Mouse (Mus musculus) G1E-ER4 (cell line): Measurements from ENCODE around the gene Azin2. TPM values are rescaled to one million over a fixed set of nuclear protein-coding genes. Genes with fewer than 3 reads are reported as not detected.
A peak's percentile ranks its signal among the peaks of the same experiment; 100 is the strongest.

Source experiments
- GATA1 ChIP-seq: IDR thresholded peaks from one replicate; pipeline ENCODE4 v1.8.0; 2012; ENCODE audit warnings: low read length, inconsistent platforms
- polyA plus RNA-seq: library from polyadenylated mRNA; stranded (reverse); fragments of >175 nt; gene quantifications from 2 replicates; pipeline ENCODE4 v1.2.3, GENCODE M21; 2012

Gene Azin2
- not detected in 2 replicates for polyA plus RNA-seq

DNA sequence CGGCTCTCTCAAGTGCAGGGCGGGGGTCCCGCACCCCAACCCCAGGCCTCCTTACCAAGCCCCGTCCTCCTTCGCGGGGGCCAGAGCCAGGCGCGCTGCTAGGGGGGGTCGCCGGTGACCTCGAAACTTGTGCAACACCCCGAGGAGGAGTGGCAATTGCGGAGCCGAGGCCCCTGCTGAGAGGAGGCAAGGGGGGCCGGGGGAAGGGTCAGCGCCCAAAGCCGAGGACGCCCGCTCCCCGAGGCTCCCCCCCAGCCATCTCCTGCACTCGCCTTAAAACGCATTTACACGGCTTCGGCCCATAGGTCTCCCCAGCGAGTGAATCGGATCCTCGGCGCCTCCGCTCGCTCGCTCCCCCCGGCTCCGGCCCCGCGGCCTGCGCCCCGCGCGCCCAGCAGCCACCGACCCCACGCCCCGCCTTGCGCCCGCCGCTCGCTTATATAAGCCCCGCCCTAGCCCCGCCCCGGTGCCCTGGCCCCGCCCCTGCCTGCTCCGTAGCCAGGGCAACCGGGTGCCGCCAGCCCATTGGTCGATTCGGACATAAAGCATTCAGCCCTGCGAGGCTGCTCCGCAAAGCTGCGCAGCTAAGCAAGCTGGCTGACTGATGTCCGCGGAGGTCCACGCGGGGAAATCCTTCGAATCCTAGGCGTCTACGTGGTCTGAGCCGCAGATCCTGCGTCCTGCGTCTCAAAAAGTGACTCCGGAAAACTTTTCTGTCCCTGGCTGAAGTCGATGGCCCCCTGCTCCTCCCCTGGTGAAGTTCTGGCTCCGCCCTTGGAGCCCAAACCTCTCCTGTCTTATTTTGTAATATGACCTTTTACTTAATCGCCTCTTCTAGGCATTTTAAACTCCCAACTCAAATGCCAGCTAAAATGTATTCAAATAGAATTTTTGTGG is at the start of gene Azin2:
Azin2 (minus strand) TSS at position 414 of the 897 bp plus-strand sequence.
- TF ChIP-seq GATA1: no peak

DNA sequence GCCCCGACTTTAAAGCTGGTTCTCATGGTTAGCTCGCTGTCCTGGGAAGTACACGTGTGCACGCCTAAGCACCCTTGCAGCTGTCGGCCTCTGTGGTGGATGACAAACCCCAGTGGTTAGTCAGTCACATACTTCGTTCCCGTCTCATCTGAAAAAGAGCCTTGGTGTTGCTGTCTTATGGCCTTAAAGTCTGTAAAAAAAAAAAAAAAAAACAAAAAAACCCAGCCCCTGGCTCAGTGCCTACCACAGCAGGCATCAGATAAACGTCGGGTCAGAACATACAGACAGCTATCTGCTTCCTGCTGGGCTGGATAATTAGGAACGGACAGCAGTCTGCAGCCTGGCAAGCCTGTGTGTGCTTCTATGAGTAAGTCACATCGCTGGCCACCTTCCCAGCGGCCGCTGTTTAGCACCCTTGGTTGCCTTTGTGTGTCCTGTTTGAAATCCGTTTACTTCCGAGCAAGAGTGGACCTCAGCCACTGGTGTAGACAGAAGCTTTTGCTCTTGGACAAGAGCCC is 49.4 kb upstream of the Azin2 start:
- TF ChIP-seq GATA1: peak; percentile 53

DNA sequence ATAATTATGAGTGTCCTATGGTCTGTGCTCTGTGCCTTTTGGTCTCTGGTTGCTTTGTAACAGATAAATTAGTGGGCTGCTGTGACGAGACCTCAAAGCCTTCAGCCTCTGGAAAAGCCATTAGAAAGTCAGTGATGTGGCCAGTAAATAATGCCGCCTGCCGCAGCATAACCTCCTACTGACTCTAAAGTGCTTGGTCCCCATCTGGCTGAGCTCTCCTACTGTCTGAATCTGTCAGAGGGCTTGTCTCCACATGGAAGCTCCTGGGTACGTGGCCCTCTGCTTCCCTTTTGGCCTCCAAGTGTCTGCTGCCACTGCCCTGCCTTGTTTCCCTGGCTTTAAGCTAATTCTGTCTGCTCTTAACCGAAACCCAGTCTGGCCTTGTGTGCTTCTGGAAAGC is 47.3 kb upstream of the Azin2 start:
- no peak for TF ChIP-seq GATA1

DNA sequence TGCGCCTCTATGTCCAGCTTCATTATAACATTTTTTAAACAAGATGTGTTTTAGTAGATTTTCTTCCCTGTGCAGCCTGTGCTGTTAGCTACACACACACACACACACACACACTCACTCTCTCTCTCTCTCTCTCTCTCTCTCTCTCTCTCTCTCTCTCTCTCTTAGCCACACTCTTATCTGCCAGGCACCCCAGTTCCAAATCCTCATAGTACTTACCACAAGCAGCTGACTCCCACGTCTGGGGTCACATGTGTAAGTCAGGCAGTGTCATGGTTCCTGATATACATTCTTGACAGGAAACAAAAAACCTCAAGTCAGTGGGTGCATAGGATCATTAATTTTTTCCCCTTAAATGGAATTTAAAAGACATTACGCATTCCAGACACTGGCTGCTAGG is 46.4 kb upstream of the Azin2 start:
- TF ChIP-seq GATA1: peak; percentile 32

DNA sequence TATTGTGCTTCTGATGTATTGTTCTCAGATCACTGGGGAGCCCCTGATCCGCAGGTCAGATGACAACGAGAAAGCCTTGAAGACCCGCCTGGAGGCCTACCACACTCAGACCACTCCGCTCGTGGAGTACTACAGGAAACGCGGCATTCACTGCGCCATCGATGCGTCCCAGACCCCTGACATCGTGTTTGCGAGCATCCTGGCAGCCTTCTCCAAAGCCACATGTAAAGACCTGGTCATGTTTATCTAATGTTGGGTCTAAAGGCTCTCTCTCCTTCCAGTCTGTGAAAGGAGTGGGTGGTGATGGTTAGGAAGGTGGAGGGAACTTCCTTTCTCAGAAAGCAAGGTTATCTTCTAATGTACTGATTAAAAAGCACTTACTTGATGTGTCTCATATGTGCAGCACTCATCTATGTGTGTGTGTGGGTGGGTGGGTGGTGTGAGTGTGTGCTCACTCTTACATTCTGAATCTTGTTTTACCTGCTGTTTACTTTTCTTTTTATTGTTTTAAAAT is 45.8 kb upstream of the Azin2 start:
- no peak for TF ChIP-seq GATA1

DNA sequence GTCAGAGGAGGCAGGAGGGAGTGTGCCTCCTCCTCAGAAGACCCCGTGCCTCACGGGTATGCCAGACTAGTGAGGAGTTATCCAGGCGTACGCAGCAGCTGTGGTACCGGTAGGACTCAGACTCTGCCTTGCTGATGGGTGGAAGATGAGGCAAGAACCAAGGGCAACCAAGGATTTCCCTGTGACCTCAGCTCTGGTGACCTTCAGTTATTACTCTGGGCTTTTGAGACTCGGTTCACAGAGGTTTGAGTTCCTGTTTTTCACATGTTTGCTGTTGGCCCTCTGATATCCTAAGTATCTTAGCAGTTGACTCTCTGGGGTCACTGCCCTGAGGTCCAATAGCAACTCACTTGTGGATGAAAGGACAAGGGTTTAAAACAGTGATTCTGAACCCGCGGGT is 41.5 kb upstream of the Azin2 start:
- no peak for TF ChIP-seq GATA1

DNA sequence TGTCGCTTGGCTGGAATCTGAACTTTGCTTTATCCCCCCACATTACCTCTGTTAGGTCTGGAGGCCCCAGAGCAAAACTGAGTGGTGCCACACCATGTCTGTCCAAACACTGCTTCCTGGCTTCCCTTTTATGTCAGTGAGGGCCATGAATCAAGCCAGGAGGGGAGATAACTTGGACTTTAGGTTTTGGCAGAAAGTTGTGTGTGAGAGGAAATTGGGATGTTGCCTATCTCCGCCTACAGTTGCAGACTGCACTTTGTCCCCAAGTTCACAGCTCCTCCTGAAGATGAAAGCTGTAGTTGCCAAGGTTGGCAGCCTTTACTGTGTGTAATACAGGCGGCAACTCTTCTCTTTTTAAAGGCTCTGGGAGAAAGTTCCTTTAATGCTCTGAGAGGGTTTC is 38.5 kb upstream of the Azin2 start:
- TF ChIP-seq GATA1: no peak

DNA sequence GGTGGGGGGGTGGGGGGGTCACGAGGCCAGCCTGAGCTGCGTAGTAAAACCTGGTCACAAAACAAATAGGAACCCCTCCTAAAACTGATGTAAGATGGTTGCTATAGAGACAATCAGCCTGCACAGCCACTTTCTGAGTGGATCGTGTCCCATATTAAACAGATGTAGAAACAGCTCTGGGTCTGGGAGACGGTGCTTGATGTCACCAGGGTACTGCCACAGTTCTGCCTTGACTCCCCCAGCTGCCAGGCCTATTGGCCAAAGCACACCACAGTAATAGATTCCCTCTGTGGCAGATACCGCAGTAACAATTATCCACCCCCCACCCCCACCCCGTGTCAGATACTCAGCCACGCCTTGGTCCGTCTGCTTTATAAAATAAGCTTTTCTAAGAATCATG is 36.2 kb upstream of the Azin2 start:
- no peak for TF ChIP-seq GATA1

DNA sequence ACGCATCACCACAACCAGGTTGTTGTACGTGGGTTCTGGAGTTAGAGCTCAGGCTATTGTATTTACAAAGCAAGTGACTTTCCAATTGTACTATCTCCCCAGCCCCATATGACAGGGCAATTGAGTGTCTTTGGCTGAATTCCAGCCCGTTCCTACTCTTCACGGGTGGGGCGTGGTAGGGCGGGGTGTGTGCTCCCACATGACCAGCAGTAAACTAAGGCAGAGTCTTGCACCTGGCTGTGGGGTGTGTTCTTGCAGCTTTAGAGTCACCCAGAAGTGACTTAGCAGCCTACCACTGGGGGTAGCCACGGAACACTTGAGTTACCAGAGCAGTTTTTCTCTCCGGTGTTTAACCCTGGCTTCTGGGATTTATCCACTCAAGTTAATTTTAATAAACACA is 35.0 kb upstream of the Azin2 start:
- no peak for TF ChIP-seq GATA1

DNA sequence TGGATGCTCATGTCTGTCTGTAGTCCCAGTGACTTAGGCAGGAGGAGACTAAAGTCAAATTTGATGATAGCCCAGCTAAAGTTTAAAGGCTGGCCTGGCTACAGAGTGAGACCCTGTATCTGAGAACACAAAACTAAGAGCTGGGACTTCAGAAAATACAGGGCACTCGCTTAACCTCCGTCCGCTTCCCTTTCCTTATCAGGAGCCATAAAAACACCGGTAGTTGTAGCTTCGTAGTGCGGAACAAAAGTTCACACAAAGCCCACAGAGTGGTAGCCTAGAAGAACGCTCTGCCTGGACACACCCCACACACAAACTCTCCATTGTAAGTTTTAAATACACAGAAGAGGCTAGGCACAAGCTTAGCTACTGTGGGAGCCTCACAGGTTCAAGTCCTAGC is 33.0 kb upstream of the Azin2 start:
- no peak for TF ChIP-seq GATA1

DNA sequence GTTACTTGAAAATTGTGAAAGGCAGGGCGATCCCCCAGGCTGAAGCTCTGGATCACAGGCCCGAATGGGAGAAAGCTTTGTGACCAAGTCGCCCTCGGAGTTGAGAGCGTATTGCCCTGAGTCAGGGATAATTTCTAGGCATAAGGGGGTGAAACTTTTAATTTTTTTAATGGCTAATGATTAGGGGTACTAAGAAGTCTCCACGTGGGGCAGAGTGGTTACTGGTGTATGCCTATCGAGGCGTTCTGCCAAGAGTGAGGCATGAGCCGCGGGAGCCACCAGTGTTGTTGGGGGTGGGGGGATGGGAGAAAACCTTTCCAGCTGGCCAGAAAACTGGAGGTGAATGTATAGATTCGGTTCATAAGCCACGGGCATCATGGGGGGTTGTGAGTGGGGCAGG is 31.4 kb upstream of the Azin2 start:
- TF ChIP-seq GATA1: no peak

DNA sequence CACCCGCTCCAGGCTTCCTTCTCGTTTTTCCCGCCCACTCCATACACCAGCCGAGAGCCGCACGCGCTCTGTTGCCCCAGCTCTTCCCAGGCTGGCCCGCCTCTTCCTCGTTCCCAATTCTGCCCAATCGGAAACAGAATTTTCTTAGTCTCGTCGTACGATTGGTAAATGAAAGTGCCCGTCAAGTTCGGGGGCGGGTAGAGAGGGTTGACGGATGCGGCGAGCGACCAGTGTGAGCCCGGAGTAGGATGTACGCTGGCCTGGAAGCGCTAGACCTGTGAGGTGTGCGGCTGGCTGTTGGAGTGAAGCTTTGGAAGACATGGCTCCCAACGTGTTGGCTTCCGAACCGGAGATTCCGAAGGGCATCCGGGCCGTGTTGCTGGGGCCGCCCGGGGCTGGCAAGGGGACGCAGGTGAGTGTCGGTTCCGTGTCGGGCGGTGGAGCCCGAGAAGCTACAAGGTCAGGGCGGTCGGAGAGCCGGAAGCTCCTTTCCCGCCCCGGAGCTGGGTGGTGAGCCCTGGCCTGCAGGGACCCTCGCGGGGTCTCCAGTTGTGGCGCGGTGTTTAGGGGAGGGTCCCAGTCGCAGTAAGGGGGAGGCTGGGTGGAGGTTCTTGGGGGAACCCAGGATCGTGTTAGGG is 30.9 kb upstream of the Azin2 start:
- no peak for TF ChIP-seq GATA1

DNA sequence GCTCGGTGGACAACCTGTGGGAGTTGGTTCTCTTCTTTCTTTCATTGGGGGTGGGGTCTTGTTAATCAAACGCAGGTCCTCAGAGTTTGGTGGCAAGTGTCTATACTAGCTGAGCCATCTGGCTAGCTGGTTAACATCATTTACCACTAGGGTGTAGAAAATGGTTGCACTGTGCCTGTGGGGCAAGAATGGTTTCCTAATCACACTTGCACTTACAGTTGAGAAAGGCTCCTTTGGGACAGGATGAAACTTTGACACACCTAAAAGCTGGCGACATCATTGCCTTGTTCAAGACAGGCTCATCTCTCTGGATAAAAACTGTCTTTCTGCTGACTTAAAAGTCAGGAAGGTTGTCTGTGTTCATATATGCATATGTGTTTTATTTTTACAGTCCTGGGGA is 29.9 kb upstream of the Azin2 start:
- TF ChIP-seq GATA1: no peak

DNA sequence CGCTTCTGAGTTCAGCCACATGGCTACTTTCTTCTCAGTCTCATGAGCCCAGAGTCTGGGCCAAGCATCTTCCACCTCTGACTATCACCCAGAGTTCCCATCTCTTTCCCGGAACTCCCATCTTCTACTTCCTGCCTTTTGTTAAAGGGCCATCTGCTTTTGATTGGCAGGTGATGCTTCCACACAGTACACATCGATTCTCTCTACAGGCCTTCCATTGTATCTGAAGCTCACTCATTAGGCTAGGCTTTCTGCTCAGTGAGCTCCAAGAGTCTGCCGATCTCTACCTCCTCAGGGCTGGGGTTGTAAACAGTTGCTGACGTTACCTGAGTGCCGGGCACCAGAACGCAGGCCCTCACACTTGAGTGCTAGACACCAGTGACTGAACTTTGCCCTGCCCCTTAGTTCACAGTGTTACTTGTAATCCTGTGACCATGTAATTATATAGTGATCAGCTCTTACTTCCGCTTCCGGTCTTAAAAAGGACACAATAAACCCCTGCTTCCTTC is 29.3 kb upstream of the Azin2 start, which contains the start of gene Ak2:
Ak2 (plus strand) TSS at position 459 of the 509 bp plus-strand sequence.
- no peak for TF ChIP-seq GATA1

DNA sequence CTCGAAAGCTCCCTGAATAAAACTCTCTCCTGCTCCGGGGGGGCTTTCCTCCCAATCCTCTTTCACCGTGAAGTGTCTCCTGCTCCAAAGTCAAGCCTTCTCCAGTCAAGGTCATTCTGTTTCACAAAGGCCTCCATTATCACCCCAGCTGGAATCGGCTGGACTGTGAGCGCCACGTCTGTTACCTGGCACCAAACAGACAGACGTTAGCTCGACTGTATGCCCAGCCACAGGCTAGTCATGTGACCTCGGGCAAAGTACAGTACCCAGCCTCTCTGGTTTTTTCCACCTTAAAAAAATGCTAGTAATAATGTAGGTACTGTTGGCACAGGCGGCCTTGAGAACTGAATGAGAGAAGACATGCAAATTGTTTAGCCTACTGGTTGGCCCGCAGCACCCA is 27.4 kb upstream of the Azin2 start:
- no peak for TF ChIP-seq GATA1

DNA sequence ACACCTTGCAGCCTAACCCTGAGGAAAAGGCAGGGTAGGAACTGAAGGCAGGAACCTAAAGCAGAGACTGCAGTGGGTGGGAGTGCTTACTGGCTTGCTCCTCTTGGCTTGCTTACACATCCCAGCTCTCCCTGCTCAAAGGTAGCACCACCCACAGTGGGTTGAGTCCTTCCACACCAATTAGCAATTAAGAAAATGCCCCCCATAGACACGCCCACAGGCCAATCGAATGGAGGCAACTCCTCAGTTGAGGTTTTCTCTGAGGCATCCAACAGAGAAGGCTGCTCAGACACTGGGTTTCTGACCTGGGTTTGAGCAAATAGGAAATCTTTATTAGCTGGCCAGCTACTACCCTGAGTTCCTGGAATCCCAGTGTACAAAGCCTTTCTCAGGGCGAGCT is 26.7 kb upstream of the Azin2 start:
- no peak for TF ChIP-seq GATA1
